Mouse (Mus musculus) heart, embryonic 15.5 days (tissue): ENCODE results near the gene Batf2. TPM values are rescaled to one million over a fixed set of nuclear protein-coding genes. Genes with fewer than 3 reads are reported as not detected.

Source experiments
- ATAC-seq: fragments of 200-750 bp; cut with Nextera tagmentation; replicated peaks from 2 replicates; pipeline ENCODE4 v1.8.0; 2017; ENCODE audit warnings: low read depth, moderate TSS enrichment; ENCODE audit not compliant: insufficient number of reproducible peaks, insufficient read depth, low FRiP score
- H3K27ac ChIP-seq: fragments of 300-500 bp; sonication (generic); 2 replicates; pipeline ENCODE4 v1.5.1; 2015; ENCODE audit warnings: mild to moderate bottlenecking, inconsistent platforms
- H3K27me3 ChIP-seq: fragments of 300-500 bp; sonication (generic); 2 replicates; pipeline ENCODE4 v1.6.1; 2015; ENCODE audit warnings: inconsistent platforms
- H3K36me3 ChIP-seq: fragments of 300-500 bp; sonication (generic); 2 replicates; pipeline ENCODE4 v1.6.1; 2015; ENCODE audit warnings: mild to moderate bottlenecking, inconsistent platforms
- H3K4me1 ChIP-seq: fragments of 300-500 bp; sonication (generic); replicated peaks from 2 replicates; pipeline ENCODE4 v1.6.1; 2015; ENCODE audit warnings: inconsistent platforms
- H3K4me2 ChIP-seq: fragments of 300-500 bp; sonication (generic); 2 replicates; pipeline ENCODE4 v1.6.1; 2015; ENCODE audit warnings: inconsistent platforms, mild to moderate bottlenecking, moderate library complexity
- H3K4me3 ChIP-seq: fragments of 300-500 bp; sonication (generic); 2 replicates; pipeline ENCODE4 v1.5.1; 2015; ENCODE audit warnings: mild to moderate bottlenecking, inconsistent platforms
- H3K9ac ChIP-seq: fragments of 300-500 bp; sonication (generic); 2 replicates; pipeline ENCODE4 v1.6.1; 2015; ENCODE audit warnings: mild to moderate bottlenecking, inconsistent platforms
- H3K9me3 ChIP-seq: fragments of 300-500 bp; sonication (generic); replicated peaks from 2 replicates; pipeline ENCODE4 v1.6.1; 2016; ENCODE audit warnings: inconsistent platforms
- WGBS: fragments of 180-500 bp; shearing (Covaris S2); methylation state at CpG from one replicate; pipeline ENCODE4 v1.1.7; 2015; ENCODE audit warnings: mixed read lengths; 5-methylcytosine and 5-hydroxymethylcytosine counted together
- polyA plus RNA-seq: library from polyadenylated mRNA; unstranded; fragments of >200 nt; fragmentation: Nextera tagmentation; extraction: Ambion mirVana; gene quantifications from 2 replicates; pipeline ENCODE4 v1.2.1, GENCODE M21; 2015

Gene Batf2
- polyA plus RNA-seq: 0.23 TPM in 1 of 2 replicates, not detected in the other

DNA sequence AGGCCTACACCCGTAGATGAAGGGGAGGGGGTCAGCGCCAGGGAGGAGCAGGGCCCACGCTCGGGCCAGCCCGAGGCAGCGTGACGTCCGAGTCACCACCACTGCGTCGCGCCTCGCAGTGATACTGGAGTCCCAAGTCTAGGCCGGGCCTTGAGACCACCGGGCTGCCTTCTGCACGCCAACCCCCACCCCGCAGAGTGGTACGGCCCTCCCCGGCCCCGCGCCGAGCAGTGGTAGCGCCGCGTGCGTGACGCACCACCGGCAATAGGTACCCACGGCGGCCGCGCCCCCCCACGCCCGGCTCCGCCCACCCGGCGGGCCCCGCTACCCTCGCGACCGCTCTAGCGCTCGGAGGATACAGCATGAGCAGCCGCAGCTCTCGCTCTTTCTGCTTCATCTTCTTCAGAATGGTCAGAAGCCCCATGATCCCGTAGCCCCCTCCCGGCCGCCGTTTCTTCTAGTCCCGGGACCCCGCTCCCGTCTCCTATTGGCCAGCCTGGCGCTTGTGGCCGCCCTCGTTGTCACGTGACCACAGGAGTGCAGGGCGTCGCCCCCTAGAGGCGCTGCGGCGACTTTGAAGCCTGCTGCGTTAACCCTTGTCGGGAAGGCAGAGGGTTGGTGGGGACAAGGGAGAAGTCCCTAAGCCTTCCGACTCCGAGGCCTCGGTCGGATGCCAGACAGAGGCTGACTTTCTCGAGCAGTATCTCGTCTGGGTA lies at the start of gene Batf2:
Gene Batf2 (plus strand): TSS at position 306 of the 716 bp plus-strand sequence.
- H3K4me2 ChIP-seq: peak within 1 kb of the TSS; percentile 94
- H3K4me1 ChIP-seq: peaks cover 12% of the 10 kb centered on the region
- H3K9me3 ChIP-seq: no peaks in the 10 kb centered on the region
- 0 out of 2 replicates have a peak, but pooled peaks cover 4% of the 10 kb centered on the region for H3K36me3 ChIP-seq
- H3K4me3 ChIP-seq: peak within 1 kb of the TSS; percentile 70
- peak within 1 kb of the TSS; percentile 93 for H3K27ac ChIP-seq
- peak; percentile 89 for ATAC-seq
- H3K9ac ChIP-seq: peak within 1 kb of the TSS; percentile 84
- WGBS: under 1% methylated on average over 63 of the region's 68 CpGs
- H3K27me3 ChIP-seq: no peaks in the 10 kb centered on the region

DNA sequence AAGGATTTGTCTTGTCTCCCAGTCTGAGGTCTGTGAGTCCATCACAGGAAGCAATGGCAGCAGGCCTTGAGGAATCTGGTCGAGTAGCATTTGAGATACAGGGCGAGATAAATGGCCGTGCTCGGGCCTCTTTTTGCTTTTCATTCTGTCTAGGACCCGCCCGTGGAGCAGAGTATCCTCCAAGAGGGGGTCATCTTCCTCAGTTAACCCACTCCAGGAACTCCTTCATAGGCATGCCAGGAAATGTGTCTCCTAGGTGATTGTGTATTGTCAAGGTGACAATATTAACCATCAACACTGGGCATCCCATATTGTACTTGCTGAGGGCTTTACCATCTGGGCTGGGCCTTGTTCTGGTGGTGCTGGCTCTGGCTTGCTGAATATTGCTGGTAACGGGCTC lies 46.7 kb upstream of the Batf2 start, which contains the start of gene AC131692.1:
Gene AC131692.1 (plus strand): TSS at position 301 of the 400 bp plus-strand sequence.
- Histone ChIP-seq H3K27me3 (no peaks in the 10 kb centered on the region), H3K9ac (no peak within 1 kb of the TSS), H3K9me3 (no peaks in the 10 kb centered on the region), H3K36me3 (peaks cover 30% of the 10 kb centered on the region), H3K27ac (no peak within 1 kb of the TSS), H3K4me3 (no peak within 1 kb of the TSS), H3K4me1 (no peaks in the 10 kb centered on the region), H3K4me2 (no peak within 1 kb of the TSS)
- ATAC-seq: no peak
- WGBS: 87% methylated on average over 7 of the region's 7 CpGs

DNA sequence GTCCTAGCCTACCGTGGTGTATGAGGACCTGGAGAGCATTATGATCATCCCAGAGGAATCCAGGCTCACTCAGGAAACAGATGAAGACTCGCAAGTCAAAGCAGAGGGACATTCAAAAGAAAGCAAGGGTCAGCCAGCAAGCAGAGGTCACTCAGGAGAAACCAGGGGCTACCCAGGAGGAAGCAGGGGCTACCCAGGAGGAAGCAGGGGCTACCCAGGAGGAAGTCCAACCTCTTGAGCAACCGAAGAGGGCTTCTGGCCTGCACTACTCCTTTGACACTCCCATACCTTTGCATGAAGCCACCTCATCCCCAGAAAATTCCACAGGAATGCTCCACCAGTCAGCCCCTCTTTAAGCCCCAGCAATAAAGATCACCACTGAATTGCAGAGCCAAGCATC lies 42.9 kb upstream of the Batf2 start:
- no peak overlapping the region for H3K27ac ChIP-seq
- no peaks in the 10 kb centered on the region for H3K27me3 ChIP-seq
- no peaks in the 10 kb centered on the region for H3K9me3 ChIP-seq
- no peaks in the 10 kb centered on the region for H3K4me1 ChIP-seq
- no peak overlapping the region for H3K4me3 ChIP-seq
- no peak for ATAC-seq
- WGBS: 75% methylated on average over 3 of the region's 3 CpGs
- 0 out of 2 replicates have a peak, but pooled peaks cover 6% of the 10 kb centered on the region for H3K36me3 ChIP-seq
- no peak overlapping the region for H3K9ac ChIP-seq
- no peak overlapping the region for H3K4me2 ChIP-seq

GRCm38 (mm10) chr19:6101186-6101585 lies 39.6 kb upstream of the Batf2 start:
- Histone ChIP-seq H3K4me2 (no peak overlapping the region), H3K9ac (no peak overlapping the region), H3K9me3 (no peaks in the 10 kb centered on the region), H3K4me3 (no peak overlapping the region), H3K27ac (no peak overlapping the region), H3K4me1 (no peaks in the 10 kb centered on the region), H3K36me3 (no peaks in the 10 kb centered on the region), H3K27me3 (no peaks in the 10 kb centered on the region)
- no peak for ATAC-seq
- WGBS: 73% methylated on average over 6 of the region's 6 CpGs

GRCm38 (mm10) chr19:6102169-6102853 lies 38.5 kb upstream of the Batf2 start:
- no peak overlapping the region for H3K4me2 ChIP-seq
- 70% methylated on average over 6 of the region's 6 CpGs for WGBS

GRCm38 (mm10) chr19:6104476-6104875 lies 36.3 kb upstream of the Batf2 start:
- H3K4me2 ChIP-seq: no peak overlapping the region
- no peaks in the 10 kb centered on the region for H3K36me3 ChIP-seq
- H3K27ac ChIP-seq: no peak overlapping the region
- WGBS: 52% methylated on average over 4 of the region's 4 CpGs
- no peak for ATAC-seq
- H3K4me3 ChIP-seq: no peak overlapping the region
- no peak overlapping the region for H3K9ac ChIP-seq
- H3K9me3 ChIP-seq: no peaks in the 10 kb centered on the region
- H3K27me3 ChIP-seq: no peaks in the 10 kb centered on the region
- no peaks in the 10 kb centered on the region for H3K4me1 ChIP-seq

More at GRCm38 (mm10) chr19:6102169-6102853, 38.5 kb upstream of the Batf2 start:
- no peaks in the 10 kb centered on the region for H3K27me3 ChIP-seq
- H3K9me3 ChIP-seq: no peaks in the 10 kb centered on the region
- H3K27ac ChIP-seq: no peak overlapping the region
- no peak overlapping the region for H3K4me3 ChIP-seq
- no peak for ATAC-seq
- H3K9ac ChIP-seq: no peak overlapping the region
- no peaks in the 10 kb centered on the region for H3K4me1 ChIP-seq
- H3K36me3 ChIP-seq: no peaks in the 10 kb centered on the region

GRCm38 (mm10) chr19:6105586-6105985 lies 35.2 kb upstream of the Batf2 start, which contains the start of gene Naaladl1:
Gene Naaladl1 (plus strand): TSS chr19:6105782.
- no peaks in the 10 kb centered on the region for H3K4me1 ChIP-seq
- no peaks in the 10 kb centered on the region for H3K27me3 ChIP-seq
- H3K4me3 ChIP-seq: no peak within 1 kb of the TSS
- H3K4me2 ChIP-seq: no peak within 1 kb of the TSS
- H3K27ac ChIP-seq: no peak within 1 kb of the TSS
- H3K36me3 ChIP-seq: no peaks in the 10 kb centered on the region
- no peak within 1 kb of the TSS for H3K9ac ChIP-seq
- 86% methylated on average over 7 of the region's 7 CpGs for WGBS
- no peak for ATAC-seq
- H3K9me3 ChIP-seq: no peaks in the 10 kb centered on the region

DNA sequence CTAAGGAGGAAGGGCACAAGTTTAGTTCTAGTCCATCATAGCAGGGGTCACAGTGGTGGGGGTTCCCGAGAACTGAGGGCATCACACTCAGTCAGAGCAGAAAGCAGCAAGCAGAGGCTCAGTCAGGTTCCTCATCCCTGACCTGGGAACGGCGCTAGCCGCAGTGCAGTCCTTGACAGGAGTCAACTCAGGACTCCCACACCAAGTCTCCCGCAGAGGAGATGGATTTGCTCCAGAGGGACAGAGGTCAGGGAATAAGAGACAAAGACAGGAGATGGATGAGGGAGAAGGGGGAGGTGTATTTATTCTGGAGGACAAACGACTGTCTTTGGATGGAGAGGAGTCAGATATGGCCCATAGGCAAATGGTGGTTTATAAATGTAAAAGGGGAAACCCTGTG lies 27.7 kb upstream of the Batf2 start:
- H3K4me3 ChIP-seq: no peak overlapping the region
- H3K4me2 ChIP-seq: no peak overlapping the region
- WGBS: 51% methylated on average over 6 of the region's 6 CpGs
- H3K27ac ChIP-seq: no peak overlapping the region
- no peaks in the 10 kb centered on the region for H3K9me3 ChIP-seq
- ATAC-seq: no peak
- no peaks in the 10 kb centered on the region for H3K27me3 ChIP-seq
- peaks cover 20% of the 10 kb centered on the region for H3K36me3 ChIP-seq
- H3K9ac ChIP-seq: no peak overlapping the region
- peaks cover 18% of the 10 kb centered on the region for H3K4me1 ChIP-seq

DNA sequence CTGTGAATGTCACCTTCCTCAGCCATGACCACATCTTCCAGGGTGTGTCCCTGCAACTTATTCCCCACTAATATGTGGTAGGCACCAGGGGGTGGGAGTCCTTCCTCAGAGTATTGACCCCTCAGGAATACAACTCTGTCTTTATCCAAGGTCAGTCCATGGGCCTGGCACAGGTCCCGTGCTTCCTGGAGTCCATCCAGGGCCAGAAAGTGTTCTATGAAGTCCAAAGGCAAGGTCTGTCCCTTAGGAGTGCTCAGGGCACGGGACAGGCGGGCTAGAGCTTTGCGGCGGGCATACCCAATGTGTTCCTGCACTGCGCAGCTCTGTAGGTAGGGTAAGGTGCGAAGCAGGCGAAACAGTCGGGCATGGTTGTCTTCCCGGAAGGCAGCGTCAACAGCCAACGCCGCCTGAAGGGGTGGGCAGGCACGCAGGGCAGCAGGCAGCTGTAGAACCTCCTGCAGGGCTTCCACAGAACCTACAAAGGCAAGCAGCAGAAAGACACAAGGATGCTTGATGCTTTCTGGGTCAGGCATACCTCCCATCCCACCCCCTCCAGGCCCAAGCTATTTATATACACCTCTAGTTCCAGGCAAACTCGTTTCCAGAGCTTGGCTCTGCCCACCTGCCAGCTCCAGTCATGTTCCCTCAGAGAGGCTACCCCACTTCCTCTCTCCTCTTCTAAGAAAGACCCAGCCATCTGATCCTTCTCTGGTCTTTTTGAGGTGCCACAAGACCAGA lies 24.5 kb upstream of the Batf2 start:
- Histone ChIP-seq H3K27me3 (no peaks in the 10 kb centered on the region), H3K4me2 (peak overlapping the region; percentile 93), H3K4me1 (peaks cover 24% of the 10 kb centered on the region), H3K36me3 (peaks cover 23% of the 10 kb centered on the region), H3K9me3 (no peaks in the 10 kb centered on the region), H3K4me3 (peak overlapping the region; percentile 71), H3K9ac (peak overlapping the region; percentile 3; the same call in 1 of the 2 replicates), H3K27ac (peak overlapping the region; percentile 33; the same call in 1 of the 2 replicates)
- no peak for ATAC-seq
- WGBS: 82% methylated on average over 15 of the region's 15 CpGs

DNA sequence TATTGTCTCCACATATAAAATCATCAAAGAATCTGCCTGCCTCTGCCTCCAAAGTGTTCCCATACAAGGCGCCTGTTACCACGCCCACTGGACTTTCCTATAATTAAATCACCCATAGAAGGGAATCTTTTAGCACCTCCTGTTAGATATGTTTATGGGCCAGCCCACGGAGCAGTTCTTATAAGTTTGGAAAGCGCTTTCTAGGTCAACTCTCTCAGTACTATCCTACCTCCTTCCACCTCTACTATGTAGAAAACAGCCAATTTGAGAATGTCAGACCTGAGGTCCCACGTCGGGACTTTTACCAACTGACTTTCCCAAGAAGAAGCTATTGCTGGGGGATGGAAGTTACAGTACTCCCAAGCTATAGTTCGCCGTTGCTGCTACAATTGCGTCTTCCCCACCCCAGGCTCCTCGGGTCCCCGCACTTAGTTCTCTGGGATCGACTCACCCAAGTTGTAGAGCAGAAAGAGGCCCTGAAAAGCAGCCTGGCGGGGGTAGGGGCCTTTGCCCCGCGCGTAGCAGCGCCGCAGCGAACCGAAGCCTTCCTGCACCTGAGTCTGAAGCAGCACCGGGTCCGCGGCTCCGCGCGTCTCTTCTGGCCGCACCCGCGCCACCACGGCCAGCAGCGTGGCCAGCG lies 23.3 kb upstream of the Batf2 start:
- Histone ChIP-seq H3K36me3 (peaks cover 23% of the 10 kb centered on the region), H3K27me3 (no peaks in the 10 kb centered on the region), H3K4me3 (peak overlapping the region; percentile 71), H3K4me2 (peak overlapping the region; percentile 93), H3K9me3 (no peaks in the 10 kb centered on the region), H3K4me1 (peaks cover 24% of the 10 kb centered on the region), H3K9ac (peak overlapping the region; percentile 79), H3K27ac (peak overlapping the region; percentile 99)
- no peak for ATAC-seq
- 4% methylated on average over 32 of the region's 32 CpGs for WGBS
